Mouse (Mus musculus) lung, postnatal 0 days (tissue): ENCODE measurements around the gene Hsf2bp. TPM values are rescaled to one million over a fixed set of nuclear protein-coding genes. Genes with fewer than 3 reads are reported as not detected.

ENCODE experiments used
- ATAC-seq: fragments of 200-750 bp; cut with Nextera tagmentation; 2 replicates; pipeline ENCODE4 v1.8.0; 2017; ENCODE audit warnings: moderate library complexity
- DNase-seq: peaks from one replicate; pipeline ENCODE4 v3.0.0-alpha.2; 2016; ENCODE audit warnings: low spot score
- H3K27ac ChIP-seq: fragments of 300-500 bp; sonication (generic); 2 replicates; pipeline ENCODE4 v1.5.1; 2014; ENCODE audit warnings: antibody characterized with exemption, mild to moderate bottlenecking, low read length, mixed read lengths
- H3K27me3 ChIP-seq: fragments of 300-500 bp; sonication (generic); replicated peaks from 2 replicates; pipeline ENCODE4 v1.6.1; 2014; ENCODE audit warnings: low read length, mixed read lengths; ENCODE audit not compliant: insufficient read depth
- H3K36me3 ChIP-seq: fragments of 300-500 bp; sonication (generic); 2 replicates; pipeline ENCODE4 v1.6.1; 2014; ENCODE audit warnings: low read length, mixed read lengths; ENCODE audit not compliant: insufficient read depth
- H3K4me1 ChIP-seq: fragments of 300-500 bp; sonication (generic); 2 replicates; pipeline ENCODE4 v1.6.1; 2014; ENCODE audit warnings: antibody characterized with exemption, low read depth, low read length, mixed read lengths; ENCODE audit not compliant: insufficient read depth
- H3K4me2 ChIP-seq: fragments of 300-500 bp; sonication (generic); replicated peaks from 2 replicates; pipeline ENCODE4 v1.6.1; 2014; ENCODE audit warnings: low read depth, mild to moderate bottlenecking, low read length, moderate library complexity, mixed read lengths
- H3K4me3 ChIP-seq: fragments of 300-500 bp; sonication (generic); 2 replicates; pipeline ENCODE4 v1.5.1; 2014; ENCODE audit warnings: low read depth, low read length
- H3K9ac ChIP-seq: fragments of 300-500 bp; sonication (generic); replicated peaks from 2 replicates; pipeline ENCODE4 v1.6.1; 2014; ENCODE audit warnings: low read depth, mild to moderate bottlenecking
- H3K9me3 ChIP-seq: fragments of 300-500 bp; sonication (generic); 2 replicates; pipeline ENCODE4 v1.6.1; 2016; ENCODE audit warnings: low read length, mixed read lengths
- CTCF ChIP-seq: IDR thresholded peaks from 2 replicates; pipeline ENCODE4 v1.5.1; 2016; ENCODE audit warnings: antibody characterized with exemption, mild to moderate bottlenecking
- EP300 ChIP-seq: IDR thresholded peaks from 2 replicates; pipeline ENCODE4 v1.6.1; 2016; ENCODE audit warnings: antibody characterized with exemption, mild to moderate bottlenecking, control low read depth
- WGBS: fragments of 180-500 bp; shearing (Covaris S2); extraction: QIAGEN DNeasy Blood & Tissue Kit; methylation state at CpG from one replicate; pipeline ENCODE4 v1.1.7; 2014; 5-methylcytosine and 5-hydroxymethylcytosine counted together
- polyA plus RNA-seq: library from polyadenylated mRNA; unstranded; fragments of >200 nt; fragmentation: Nextera tagmentation; extraction: Ambion mirVana; gene quantifications from 2 replicates; pipeline ENCODE4 v1.2.1, GENCODE M21; 2015

The Hsf2bp gene
- polyA plus RNA-seq, 1 experiment from 2014 or later, result 0.58 TPM

DNA sequence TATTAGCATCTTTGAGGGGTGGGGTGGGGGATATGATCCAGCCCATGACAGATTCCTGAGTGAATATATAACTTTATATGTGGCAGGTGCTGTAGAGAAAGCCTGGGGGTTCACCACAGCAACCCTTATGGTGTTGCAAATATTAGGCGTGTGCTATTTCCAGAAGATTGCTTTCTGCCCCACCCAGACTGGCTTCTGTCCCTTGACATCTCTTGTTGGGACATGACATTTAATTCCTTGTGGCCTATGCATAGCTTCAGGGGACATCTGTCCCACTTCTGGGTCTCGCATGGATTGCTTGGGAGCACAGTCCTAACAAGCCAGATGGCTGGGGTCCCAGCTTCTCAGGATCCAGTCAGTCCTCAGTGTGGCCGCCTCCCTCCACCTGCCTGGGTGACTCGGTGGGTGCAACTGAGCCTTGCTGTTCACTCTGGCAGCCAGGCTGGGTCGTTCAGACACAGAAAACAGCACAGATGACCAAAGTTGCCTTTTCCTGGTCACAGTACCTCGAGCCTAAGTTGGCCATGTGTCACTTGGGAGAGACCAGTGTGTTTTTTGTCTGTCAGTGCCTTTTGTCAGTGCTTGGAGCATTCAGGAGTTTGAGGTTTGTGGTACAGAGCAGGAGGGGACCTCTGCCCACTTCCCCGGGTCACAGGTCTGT lies 112.7 kb downstream of the Hsf2bp start:
- Histone ChIP-seq H3K4me1 (peaks cover 26% of the 10 kb centered on the region), H3K27me3 (no peaks in the 10 kb centered on the region), H3K9me3 (no peaks in the 10 kb centered on the region), H3K4me2 (no peak overlapping the region), H3K4me3 (no peak overlapping the region), H3K36me3 (no peaks in the 10 kb centered on the region), H3K9ac (no peak overlapping the region), H3K27ac (no peak overlapping the region)
- DNase-seq, result no peak
- ATAC-seq, result no peak
- 74% methylated on average over 7 of the region's 7 CpGs for WGBS
- no peak for TF ChIP-seq CTCF
- no peak for TF ChIP-seq EP300

DNA sequence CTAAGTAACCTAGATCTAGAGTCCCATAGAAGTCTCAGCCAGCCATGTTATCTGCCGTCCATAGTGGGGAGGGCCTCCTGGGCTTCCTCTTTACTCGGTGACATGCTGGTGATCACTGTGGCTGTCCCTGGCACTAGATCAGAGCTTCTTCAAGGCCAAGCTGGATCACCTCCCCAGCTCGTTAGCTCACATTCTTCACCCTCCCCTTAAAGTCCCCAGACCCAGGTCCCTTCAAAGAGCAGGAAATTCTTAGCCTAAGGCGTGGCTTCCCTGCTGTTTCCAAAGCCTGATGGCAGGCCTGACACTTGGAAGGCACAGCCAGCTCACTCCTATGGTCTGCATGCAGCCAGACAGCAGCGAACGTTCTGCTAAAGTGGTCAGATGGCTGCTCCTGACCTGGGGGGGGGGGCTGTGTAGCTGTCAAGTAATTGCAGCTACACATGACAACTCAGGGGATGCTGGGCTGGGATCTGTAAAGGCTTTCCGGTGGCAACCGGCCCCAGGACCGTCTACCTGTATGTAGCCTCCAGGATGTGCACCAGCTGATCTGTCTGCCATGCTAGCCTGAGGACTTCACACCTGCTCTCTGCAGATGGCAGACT lies 115.5 kb downstream of the Hsf2bp start:
- no peaks in the 10 kb centered on the region for H3K36me3 ChIP-seq
- H3K27ac ChIP-seq, result peak overlapping the region; percentile 92
- peak; percentile 2; the same call in 1 of the 2 replicates for ATAC-seq
- DNase-seq, result peak; percentile 81
- H3K27me3 ChIP-seq, result no peaks in the 10 kb centered on the region
- no peaks in the 10 kb centered on the region for H3K9me3 ChIP-seq
- H3K4me3 ChIP-seq, result no peak overlapping the region
- WGBS, result 30% methylated on average over 9 of the region's 9 CpGs
- no peak overlapping the region for H3K4me2 ChIP-seq
- peaks cover 36% of the 10 kb centered on the region for H3K4me1 ChIP-seq
- TF ChIP-seq CTCF, result no peak
- peak; percentile 82 for TF ChIP-seq EP300
- H3K9ac ChIP-seq, result peak overlapping the region; percentile 16

DNA sequence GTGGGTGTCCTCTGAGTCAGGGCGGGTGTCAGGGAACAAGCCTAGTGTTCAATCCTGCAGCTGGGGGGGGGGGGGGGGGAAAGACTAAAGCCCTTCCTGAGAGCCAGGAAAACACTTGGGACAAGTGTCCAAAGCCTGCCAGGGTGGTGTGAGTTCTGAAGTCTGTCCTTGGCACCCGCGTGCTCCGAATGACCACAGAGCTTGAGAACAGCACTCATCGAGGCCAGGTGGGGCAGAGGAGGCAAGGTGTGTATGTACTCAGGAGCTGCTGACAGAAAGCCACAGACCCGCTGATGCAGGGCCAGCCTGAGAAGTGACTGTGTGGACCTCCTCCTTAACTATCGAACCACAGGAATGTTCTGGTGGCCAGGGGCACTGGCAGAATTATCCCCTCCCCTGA lies 116.5 kb downstream of the Hsf2bp start:
- Histone ChIP-seq H3K9me3 (no peaks in the 10 kb centered on the region), H3K4me2 (no peak overlapping the region), H3K4me3 (no peak overlapping the region), H3K27me3 (no peaks in the 10 kb centered on the region), H3K4me1 (peaks cover 38% of the 10 kb centered on the region), H3K9ac (peak overlapping the region; percentile 16; the same call in 1 of the 2 replicates), H3K27ac (peak overlapping the region; percentile 92), H3K36me3 (no peaks in the 10 kb centered on the region)
- ATAC-seq, result peak; percentile 71
- peak; percentile 93 for DNase-seq
- 32% methylated on average over 6 of the region's 7 CpGs for WGBS
- no peak for TF ChIP-seq CTCF
- TF ChIP-seq EP300, result peak; percentile 86

DNA sequence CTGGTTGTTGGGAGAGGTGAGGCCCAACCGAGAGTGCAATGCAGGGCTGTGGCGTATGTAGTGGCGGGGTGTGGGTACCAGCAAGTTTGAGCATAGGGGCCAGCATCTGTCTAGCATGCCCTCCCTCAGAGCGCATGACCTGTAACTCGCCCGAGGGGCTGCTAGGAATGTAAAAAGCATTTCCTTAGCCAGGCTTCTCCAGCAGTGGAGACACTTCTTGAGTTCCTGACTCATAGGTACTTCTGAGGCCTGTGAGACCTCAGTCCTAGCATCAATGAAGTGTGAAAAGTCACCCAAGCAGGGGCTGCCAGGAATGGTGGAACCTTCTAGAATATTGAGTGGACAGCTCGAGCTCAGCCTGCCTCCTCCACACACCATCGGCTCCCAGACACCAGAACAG lies 117.8 kb downstream of the Hsf2bp start:
- H3K27me3 ChIP-seq, result no peaks in the 10 kb centered on the region
- H3K9me3 ChIP-seq, result no peaks in the 10 kb centered on the region
- H3K36me3 ChIP-seq, result no peaks in the 10 kb centered on the region
- peak overlapping the region; percentile 92 for H3K27ac ChIP-seq
- H3K9ac ChIP-seq, result no peak overlapping the region
- WGBS, result 73% methylated on average over 8 of the region's 8 CpGs
- peaks cover 39% of the 10 kb centered on the region for H3K4me1 ChIP-seq
- H3K4me3 ChIP-seq, result no peak overlapping the region
- no peak for TF ChIP-seq CTCF
- TF ChIP-seq EP300, result peak; percentile 60; the same call in 1 of the 2 replicates
- ATAC-seq, result no peak
- peak; percentile 61 for DNase-seq
- H3K4me2 ChIP-seq, result no peak overlapping the region

DNA sequence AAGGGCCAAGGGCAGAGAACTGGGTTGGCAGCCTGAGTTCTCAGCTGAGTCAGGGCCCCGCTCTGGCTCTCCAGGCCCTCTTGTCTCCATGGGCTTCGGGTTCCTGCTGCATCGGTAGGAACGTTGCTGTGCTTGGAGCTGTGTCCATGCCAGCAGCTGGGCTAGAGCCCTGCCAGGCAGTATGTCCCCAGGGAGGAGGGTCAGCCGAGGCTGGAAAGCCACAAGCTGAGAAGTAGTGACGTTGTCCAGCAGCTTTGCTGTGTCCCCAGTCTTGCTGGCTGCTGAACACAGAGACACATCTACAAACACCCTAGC lies 119.7 kb downstream of the Hsf2bp start:
- H3K4me3 ChIP-seq, result no peak overlapping the region
- WGBS, result 41% methylated on average over 6 of the region's 6 CpGs
- peak; percentile 68 for DNase-seq
- H3K9me3 ChIP-seq, result no peaks in the 10 kb centered on the region
- H3K27ac ChIP-seq, result peak overlapping the region; percentile 93
- TF ChIP-seq CTCF, result no peak
- no peak for TF ChIP-seq EP300
- no peaks in the 10 kb centered on the region for H3K27me3 ChIP-seq
- 0 out of 2 replicates have a peak overlapping the region, but pooled peaks have one; percentile 16 for H3K9ac ChIP-seq
- H3K4me1 ChIP-seq, result peaks cover 54% of the 10 kb centered on the region
- H3K36me3 ChIP-seq, result no peaks in the 10 kb centered on the region
- no peak overlapping the region for H3K4me2 ChIP-seq
- ATAC-seq, result peak; percentile 13

DNA sequence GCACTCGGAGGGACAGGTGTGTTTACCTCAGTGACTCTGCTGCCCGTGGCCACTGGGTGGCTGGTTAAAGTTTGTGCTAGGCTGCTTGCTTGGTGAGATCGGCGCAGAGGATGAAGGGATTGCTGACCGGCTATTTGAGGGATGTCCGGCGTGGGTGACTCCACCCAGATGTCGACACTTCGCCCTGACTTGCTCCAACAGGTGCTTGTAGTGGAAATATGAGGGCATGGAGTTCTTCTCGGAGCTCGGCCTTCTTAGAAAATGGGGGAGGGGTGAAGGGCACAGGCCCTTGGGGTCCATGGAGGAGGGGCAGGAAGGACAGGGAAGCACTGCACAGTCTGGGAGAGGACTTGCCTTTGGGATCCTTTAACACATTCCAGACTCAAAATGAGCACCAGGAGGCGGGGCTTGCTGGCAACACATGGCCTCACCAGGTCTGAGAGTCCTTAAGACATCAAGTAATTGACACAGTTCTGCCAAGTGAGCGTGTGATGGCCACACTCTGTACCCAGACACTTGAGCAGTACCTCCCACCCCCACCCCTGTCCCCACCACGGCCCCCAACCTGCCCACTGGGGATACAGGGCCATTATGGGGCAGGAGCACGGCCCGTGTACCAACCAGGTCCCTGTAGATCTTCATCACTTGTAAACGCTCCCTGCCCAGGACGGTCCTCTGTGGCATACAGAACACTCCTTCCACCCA lies 120.2 kb downstream of the Hsf2bp start:
- DNase-seq (peak; percentile 96), ATAC-seq (peak; percentile 75)
- Histone ChIP-seq H3K4me2 (no peak overlapping the region), H3K4me3 (no peak overlapping the region), H3K9ac (0 out of 2 replicates have a peak overlapping the region, but pooled peaks have one; percentile 16), H3K27ac (peak overlapping the region; percentile 93), H3K4me1 (peaks cover 49% of the 10 kb centered on the region), H3K9me3 (no peaks in the 10 kb centered on the region), H3K27me3 (no peaks in the 10 kb centered on the region), H3K36me3 (no peaks in the 10 kb centered on the region)
- 48% methylated on average over 18 of the region's 18 CpGs for WGBS
- peak; percentile 97 for TF ChIP-seq EP300
- peak; percentile 54 for TF ChIP-seq CTCF
